Mouse (Mus musculus) c-Kit-negative CD71-positive TER-119-positive erythroid progenitor cells, embryonic 14.5 days (primary cell): ENCODE data around the gene Fbxo6.
"Not testable (repeated sequence)": the region's sequence is repeated elsewhere in the genome, so short reads cannot be mapped to it uniquely, and the experiment has no call there.

Experiments used
- DNase-seq: peaks from one replicate; pipeline ENCODE4 v3.0.0-alpha.2; 2013; ENCODE audit warnings: low read depth, low spot score

The Fbxo6 gene

DNA sequence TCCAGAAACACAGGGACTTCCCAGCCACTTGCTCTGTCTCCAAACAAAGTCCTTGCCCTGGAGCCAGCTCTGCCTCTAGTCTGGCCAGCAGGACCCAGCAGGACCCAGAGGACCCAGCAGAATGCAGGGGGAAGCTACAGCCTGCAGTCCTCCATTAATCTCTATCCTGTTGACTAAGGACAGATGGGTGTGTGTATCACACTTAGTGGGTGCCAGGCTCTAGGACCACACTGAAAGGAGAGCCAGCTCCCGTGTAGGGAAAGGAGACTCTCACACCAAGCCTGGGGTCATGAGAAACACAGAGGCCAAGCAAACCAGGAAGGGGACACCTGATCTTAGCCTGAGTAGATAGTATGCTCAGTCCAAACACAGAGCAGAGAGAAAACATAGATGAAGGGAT lies 23.7 kb downstream of the Fbxo6 start:
- DNase-seq, result no peak

- DNase-seq, result no peak
These were observed 29.3 kb downstream of the Fbxo6 start for GRCm38 (mm10) chr4:148122694-148123066.

DNA sequence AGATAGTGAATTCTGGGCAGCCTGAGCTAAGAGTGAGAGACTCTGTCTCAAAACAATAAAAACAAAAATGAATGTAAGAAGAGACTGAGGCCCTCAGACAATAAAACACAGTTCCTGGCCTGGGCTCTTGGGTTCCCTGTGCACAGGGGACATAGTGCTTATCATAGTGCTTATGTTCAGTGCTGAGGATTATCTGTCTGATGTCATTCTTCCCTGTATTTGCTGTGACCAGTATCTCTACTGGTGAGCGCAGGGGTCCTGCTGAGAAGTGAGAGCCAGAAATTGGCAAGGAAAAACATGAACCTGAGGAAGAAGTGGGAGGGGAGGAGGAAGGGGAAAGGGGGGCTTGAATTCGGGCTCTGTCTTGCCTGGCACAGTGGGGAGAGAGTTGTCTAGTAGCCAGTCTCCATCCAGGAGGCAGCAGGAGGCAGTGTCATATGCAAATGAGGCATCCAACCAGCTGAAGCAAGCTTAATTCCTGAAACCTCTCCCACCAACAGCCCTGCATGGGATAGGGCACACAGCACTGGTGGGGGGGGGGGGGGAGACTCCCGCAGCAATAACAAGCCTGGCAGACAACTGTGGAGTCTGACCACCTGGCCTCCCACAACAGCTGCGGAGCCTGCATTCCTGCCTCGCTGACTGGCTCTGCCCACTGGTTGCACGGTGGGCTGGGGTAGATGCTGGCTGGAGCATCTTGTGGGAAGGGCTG lies 29.8 kb downstream of the Fbxo6 start:
- no peak for DNase-seq

DNA sequence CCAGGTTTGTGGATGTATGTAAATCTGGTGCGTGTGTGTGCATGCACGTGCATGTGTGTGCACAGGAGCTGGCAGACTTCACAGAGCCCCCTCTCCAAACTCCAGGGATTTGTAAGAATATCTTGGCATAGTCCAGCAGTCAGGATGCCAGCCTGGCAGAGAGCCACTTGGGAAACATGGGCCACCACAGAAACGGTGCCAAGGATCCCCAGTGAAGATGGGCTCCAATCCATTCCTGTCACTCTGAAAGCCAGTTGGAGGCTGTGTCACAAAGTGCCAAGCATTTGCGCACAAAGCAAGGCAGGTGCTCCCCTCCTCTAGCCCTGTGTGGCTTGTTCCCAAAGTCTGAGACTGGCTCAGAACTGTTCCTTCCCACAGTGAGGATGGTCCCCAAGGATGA lies 30.6 kb downstream of the Fbxo6 start:
- no peak for DNase-seq

DNA sequence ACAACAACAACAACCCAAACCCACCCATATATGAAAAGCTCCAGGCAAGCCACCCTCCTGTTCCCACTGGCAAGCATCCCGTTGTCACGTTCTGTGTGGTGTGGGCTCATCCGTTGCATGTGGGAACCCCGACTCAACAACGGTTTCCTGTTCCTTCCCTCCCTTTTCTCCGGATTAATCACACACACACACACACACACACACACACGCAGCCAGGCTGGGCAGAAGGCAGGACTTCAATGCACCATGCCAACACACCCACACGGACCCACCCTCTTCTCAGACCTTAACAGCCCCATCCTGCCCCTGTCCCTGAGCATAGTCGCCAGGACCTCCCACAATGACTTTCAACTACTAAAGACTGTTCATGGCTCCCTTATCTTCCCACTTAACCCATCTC lies 31.4 kb downstream of the Fbxo6 start:
- no peak for DNase-seq

DNA sequence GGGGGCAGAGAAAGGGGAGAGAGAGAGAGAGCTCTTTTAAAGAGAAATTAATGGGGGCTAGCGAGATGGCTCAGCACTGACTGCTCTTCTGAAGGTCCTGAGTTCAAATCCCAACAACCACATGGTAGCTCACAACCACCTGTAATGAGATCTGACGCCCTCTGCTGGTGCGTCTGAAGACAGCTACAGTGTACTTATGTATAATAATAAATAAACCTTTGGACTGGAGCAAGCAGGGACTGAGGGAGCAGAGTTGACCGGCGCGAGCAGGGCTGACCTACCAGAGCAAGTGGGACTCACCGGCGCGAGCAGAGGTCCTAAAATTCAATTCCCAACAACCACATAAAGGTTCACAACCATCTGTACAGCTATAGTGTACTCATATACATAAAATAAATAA lies 32.4 kb downstream of the Fbxo6 start:
- DNase-seq, result not testable (repeated sequence)

DNA sequence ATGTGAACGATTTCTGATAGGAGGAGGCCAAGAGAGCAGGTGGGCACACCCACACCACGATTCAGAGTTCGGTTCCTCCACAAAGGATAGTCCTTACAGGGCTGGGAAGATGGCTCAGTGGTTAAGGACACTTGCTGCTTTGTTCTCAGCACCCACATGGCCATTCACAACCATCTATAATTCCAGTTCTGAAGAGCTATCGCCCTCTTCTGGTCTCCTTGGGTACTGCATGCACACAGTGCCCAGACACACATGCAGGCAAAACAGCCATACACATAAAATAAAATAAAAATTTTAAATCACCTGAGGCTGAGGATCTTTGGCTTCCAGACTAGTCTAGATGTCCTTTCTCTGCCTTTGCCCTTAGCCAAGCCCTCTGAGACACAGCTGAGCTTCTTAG lies 34.5 kb downstream of the Fbxo6 start:
- no peak for DNase-seq

DNA sequence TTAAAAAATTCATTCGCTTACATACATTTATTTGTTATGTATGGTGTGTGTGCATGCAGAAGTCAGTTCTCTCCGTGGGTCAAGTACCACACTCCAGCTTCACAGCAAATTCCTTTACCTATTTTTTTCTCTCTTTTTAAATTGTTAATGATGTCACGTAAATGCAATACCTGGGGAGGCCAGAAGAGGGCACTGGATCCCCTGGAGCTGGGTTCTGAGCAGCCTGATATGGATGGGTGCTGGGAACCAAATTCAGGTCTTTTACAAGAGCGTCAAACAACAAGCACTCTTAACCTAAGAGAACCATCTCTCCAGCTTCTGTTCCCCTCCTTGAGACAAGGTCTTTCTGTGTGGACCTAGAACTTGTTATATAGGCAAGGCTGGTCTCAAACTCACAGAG lies 35.3 kb downstream of the Fbxo6 start:
- no peak for DNase-seq

- DNase-seq, result no peak
These were observed 36.5 kb downstream of the Fbxo6 start for GRCm38 (mm10) chr4:148115467-148115866.

DNA sequence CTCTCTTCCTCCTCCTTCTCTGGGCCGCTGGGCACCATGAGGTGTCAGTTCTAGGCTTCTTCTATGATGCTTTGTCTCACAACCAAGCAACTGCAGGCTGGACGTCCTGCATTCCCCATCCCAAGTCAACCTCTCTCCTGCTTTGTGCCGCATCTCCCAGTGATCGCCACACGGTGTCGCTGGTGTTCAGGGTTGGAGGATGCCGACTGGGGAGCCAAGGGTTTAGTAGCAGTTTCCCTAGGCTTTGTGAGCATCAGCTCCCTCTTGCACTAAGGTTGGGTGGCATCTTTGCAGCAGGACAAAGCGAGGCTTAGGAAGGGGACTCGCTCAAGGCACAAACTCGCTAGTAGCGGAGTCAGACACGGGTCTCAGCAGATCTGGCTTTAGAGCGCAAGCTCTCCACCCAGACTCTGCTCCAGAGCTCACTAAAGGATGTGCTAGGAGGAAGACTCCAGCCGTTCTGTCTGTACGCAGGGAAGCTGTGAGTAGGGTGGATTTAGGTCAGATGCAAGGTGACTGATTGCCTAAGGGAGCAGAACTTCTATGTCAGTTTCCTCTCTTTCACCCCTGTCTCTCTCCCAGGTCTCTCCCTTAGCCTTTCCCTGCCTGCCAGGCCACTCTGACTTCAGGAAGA lies 37.1 kb downstream of the Fbxo6 start:
- peak; percentile 22 for DNase-seq

DNA sequence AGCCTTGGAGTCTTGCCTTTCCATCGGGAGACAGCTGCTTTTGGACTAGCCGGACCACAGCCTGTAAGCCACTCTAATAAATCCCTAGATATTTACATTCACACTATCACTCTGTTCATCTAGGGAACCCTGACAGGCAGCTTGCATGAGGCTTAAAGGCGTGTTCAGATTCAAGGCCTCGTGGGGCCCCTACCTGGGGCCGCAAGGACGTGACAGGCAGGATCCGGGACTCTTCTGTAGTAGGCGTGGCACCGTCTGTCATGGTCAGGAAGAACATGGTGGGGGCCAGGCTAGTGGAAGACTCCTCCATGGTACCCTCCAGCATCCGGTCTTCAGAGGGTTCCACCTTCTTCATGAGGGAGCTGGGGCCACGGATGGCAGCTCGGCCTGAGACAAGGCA lies 39.4 kb downstream of the Fbxo6 start:
- no peak for DNase-seq

DNA sequence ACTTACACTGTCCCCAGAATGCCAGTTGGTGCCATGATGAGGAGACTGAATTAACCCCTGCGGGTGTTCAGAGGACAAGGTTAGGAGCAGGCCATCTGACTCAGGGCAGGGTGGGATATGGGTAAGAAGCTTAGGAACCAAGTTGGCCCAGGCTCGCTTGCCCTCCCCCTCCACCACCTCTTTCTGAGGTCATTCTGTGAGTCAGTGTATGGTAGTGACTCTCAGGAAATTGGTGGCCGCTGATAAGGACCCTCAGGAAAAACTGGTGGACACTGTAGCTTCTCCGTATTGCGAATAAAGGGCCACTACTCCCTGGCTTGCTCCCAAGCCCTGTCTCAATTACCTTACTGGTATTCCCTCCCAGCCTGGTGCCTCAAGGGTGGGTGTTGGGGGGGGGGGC lies 42.7 kb downstream of the Fbxo6 start:
- DNase-seq, result no peak

- DNase-seq, result no peak
These were observed 43.3 kb downstream of the Fbxo6 start for GRCm38 (mm10) chr4:148108565-148109100.

- no peak for DNase-seq
These were observed 44.2 kb downstream of the Fbxo6 start for GRCm38 (mm10) chr4:148107621-148108291.

DNA sequence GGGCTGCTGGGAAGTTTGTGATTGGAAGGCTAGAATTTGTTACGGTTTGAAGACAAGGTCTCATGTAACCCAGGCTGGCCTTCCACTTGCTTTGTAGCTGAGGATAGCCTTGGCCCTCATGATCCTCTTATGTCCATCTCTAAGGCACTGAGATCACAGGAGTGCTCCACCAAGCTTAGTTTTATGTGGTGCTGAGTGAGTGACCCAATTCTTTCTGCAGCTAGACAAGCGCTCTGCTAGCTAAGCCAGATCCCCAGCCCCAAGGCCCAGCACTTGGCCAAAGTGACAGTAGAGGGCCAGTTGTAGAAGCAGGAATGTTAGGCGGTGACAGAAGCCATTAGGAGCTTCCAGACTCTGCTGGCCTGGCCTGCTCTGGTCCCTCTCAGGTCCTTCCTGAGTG lies 47.8 kb downstream of the Fbxo6 start:
- DNase-seq, result no peak

- no peak for DNase-seq
These were observed 50.0 kb downstream of the Fbxo6 start for GRCm38 (mm10) chr4:148101801-148102527.

DNA sequence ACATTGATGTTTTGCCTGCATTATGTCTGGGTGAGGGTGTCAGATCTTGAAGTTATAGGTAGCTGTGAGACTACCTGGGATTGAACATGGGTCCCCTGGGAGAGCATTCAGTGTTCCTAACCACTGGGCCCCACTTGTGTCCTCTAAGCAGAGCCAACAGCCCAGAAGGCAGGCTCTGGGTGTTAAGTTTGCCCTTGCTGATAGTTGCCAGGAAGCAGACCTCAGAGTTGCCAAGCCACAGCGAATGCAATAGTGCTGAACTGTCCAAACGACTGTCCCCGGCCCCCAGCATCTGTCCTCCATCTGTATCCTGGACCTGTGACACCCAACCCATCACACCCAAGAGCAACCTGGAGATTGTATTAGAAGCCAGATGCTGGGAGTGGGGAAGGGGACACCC lies 53.3 kb downstream of the Fbxo6 start:
- no peak for DNase-seq

- DNase-seq, result no peak
These were observed 54.0 kb downstream of the Fbxo6 start for GRCm38 (mm10) chr4:148097936-148098335.
